Mouse (Mus musculus) forebrain, embryonic 16.5 days (tissue): ENCODE measurements at regions not wholly inside any gene's neighbourhood (a gene's known extent, or its start where the extent isn't known, plus 50 kb on each side); places are given as distances from the start of the nearest gene placed in this dataset.

Source experiments
- ATAC-seq: fragments of 200-750 bp; cut with Nextera tagmentation; 2 replicates; pipeline ENCODE4 v1.8.0; 2017; ENCODE audit warnings: mild to moderate bottlenecking, moderate library complexity
- H3K27ac ChIP-seq: fragments of 300-500 bp; sonication (generic); 2 replicates; pipeline ENCODE4 v1.5.1; 2014; ENCODE audit warnings: low read length, control low read depth
- H3K27me3 ChIP-seq: fragments of 300-500 bp; sonication (generic); replicated peaks from 2 replicates; pipeline ENCODE4 v1.6.1; 2014; ENCODE audit warnings: low read length; ENCODE audit not compliant: control insufficient read depth, insufficient read depth
- H3K36me3 ChIP-seq: fragments of 300-500 bp; sonication (generic); 2 replicates; pipeline ENCODE4 v1.6.1; 2014; ENCODE audit not compliant: control insufficient read depth, insufficient read depth
- H3K4me1 ChIP-seq: fragments of 300-500 bp; sonication (generic); replicated peaks from 2 replicates; pipeline ENCODE4 v1.6.1; 2014; ENCODE audit warnings: low read length; ENCODE audit not compliant: control insufficient read depth, insufficient read depth
- H3K4me2 ChIP-seq: fragments of 300-500 bp; sonication (generic); 2 replicates; pipeline ENCODE4 v1.6.1; 2014; ENCODE audit warnings: mild to moderate bottlenecking, low read length, control low read depth
- H3K4me3 ChIP-seq: fragments of 300-500 bp; sonication (generic); replicated peaks from 2 replicates; pipeline ENCODE4 v1.5.1; 2014; ENCODE audit warnings: mild to moderate bottlenecking, low read length, control low read depth
- H3K9ac ChIP-seq: fragments of 300-500 bp; sonication (generic); replicated peaks from 2 replicates; pipeline ENCODE4 v1.6.1; 2014; ENCODE audit warnings: low read depth, low read length, control low read depth
- H3K9me3 ChIP-seq: fragments of 300-500 bp; sonication (generic); 2 replicates; pipeline ENCODE4 v1.6.1; 2016; ENCODE audit warnings: low read length; ENCODE audit not compliant: control insufficient read depth
- WGBS: fragments of 180-500 bp; shearing (Covaris S2); extraction: QIAGEN DNeasy Blood & Tissue Kit; methylation state at CpG from one replicate; pipeline ENCODE4 v1.1.7; 2014; 5-methylcytosine and 5-hydroxymethylcytosine counted together

- Histone ChIP-seq H3K4me1 (no peaks in the 10 kb centered on the region), H3K27ac (no peak overlapping the region), H3K36me3 (no peaks in the 10 kb centered on the region), H3K9ac (no peak overlapping the region), H3K9me3 (no peaks in the 10 kb centered on the region), H3K4me3 (no peak overlapping the region), H3K27me3 (no peaks in the 10 kb centered on the region), H3K4me2 (no peak overlapping the region)
- no peak for ATAC-seq
- 90% methylated on average over 4 of the region's 4 CpGs for WGBS
Observed at GRCm38 (mm10) chr4:93112885-93113284, 222.4 kb downstream of the Tusc1 start.

GRCm38 (mm10) chr4:93094092-93094491 lies 241.2 kb downstream of the Tusc1 start:
- WGBS = 9% methylated on average over 1 of the region's 1 CpGs

GRCm38 (mm10) chr4:93063531-93063930 lies 271.8 kb downstream of the Tusc1 start:
- Histone ChIP-seq H3K27ac (no peak overlapping the region), H3K4me1 (no peaks in the 10 kb centered on the region), H3K36me3 (no peaks in the 10 kb centered on the region), H3K4me2 (no peak overlapping the region), H3K4me3 (no peak overlapping the region), H3K27me3 (no peaks in the 10 kb centered on the region), H3K9me3 (no peaks in the 10 kb centered on the region), H3K9ac (no peak overlapping the region)
- no peak for ATAC-seq
- 73% methylated on average over 2 of the region's 2 CpGs for WGBS

More at GRCm38 (mm10) chr4:93094092-93094491, 241.2 kb downstream of the Tusc1 start:
- no peaks in the 10 kb centered on the region for H3K36me3 ChIP-seq
- 0 out of 2 replicates have a peak, but pooled peaks cover 3% of the 10 kb centered on the region for H3K4me1 ChIP-seq
- no peak overlapping the region for H3K4me2 ChIP-seq
- 0 out of 2 replicates have a peak, but pooled peaks have one; percentile 20 for ATAC-seq
- no peak overlapping the region for H3K9ac ChIP-seq
- H3K27ac ChIP-seq = no peak overlapping the region
- H3K27me3 ChIP-seq = no peaks in the 10 kb centered on the region
- H3K4me3 ChIP-seq = no peak overlapping the region
- no peaks in the 10 kb centered on the region for H3K9me3 ChIP-seq
